Mouse (Mus musculus): ENCODE results near the gene Lmo7.

Lmo7 gene

GRCm38 (mm10) chr14:101942971-101943370, 213.2 kb downstream of the Lmo7 start:
- peak; percentile 83 for DNase-seq (ENCODE audit: low read depth, low spot score)

DNA sequence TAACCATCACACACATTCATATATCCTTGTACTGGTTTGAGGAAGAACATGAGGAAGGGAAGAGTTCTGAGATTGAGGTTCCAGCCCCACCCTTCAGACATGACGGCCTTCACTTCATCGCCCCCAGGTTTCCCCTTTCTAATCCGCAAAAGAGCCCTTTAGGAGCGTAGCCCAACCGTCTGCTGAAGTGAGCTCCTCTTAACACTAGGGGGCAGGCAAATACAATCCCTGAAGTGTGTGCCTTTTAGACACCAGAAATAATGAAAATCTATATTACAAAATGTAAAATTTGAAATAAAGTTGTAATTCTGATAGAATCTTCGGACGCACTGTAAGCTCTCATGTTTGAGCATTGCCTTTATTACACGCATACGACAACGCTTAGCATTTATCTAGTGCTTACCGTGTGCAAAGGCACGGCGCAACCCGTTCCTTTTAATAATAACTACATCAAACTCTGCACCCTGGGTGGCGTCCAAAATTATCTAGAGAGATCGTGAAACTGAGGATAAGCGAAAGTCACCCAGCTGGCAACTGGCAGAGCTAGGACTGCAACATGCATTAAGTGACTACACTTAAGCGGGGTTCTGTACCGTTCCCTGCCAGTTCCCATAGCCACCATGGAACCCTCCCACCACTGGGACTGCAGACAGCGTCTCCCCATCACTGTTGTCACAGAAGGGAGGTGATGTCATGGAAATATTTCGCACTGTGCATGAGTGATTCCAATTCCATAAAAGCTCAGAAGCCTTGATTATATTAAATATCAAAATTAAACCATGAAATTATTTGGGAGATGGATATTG, 217.2 kb downstream of the Lmo7 start:
- DNase-seq (ENCODE audit: low read depth, low spot score): peak; percentile 73

- peak; percentile 46 for DNase-seq (ENCODE audit: low read depth, low spot score)
Observed at GRCm38 (mm10) chr14:101949114-101949513, 219.4 kb downstream of the Lmo7 start.

- DNase-seq (ENCODE audit: low read depth, low spot score): no peak
Observed at GRCm38 (mm10) chr14:101951107-101951506, 221.3 kb downstream of the Lmo7 start.

DNA sequence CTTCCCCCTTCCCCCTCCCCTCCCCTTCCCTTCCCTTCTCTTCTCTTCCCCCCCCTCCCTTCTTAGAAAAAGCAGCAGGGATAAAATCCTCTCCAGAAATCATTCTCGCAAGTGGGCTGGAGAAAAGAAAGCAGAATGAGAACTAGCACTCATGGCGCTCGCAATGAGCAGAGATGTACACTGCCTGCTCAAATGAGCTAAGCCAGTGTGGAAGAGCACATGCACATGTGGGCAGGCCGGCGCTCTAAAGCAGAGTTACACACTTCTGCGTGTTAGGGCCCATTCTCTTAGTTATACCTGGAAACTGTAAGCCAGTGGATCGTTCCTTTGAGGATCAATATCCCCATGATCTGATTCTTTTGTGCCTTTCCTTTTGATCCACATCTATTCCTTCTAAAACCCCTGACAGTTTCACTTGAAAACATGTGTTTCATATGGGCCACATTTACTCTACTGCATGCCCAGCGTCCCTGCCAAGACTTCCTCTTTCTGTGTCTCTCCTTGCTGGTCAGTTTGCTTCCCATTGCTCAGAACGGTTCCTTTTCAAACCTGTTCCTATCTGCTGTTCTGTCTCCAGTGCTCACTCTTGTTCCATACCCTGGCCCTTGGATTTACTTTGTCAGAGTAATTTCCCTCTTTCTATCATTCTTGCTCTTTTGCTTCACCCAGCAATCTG, 224.2 kb downstream of the Lmo7 start:
- DNase-seq (ENCODE audit: low read depth, low spot score): no peak

DNA sequence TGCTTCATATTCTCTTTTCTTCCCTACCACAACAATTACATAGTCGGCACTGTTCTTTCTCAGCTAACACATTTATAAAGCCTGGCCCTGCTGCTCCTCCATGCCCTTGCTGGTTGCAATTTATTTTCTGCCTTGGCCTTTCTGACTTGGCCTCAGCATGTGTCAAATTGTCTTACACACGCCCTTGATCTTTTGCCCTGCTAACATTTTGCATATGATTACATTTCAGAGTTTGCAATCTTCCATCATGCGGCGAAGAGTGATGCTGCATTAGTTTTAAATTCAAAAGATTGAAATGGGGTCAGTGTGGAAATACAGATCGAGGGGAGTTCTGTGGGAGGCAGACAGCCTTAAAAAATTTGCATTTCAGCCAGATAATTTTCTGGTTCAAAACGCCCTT, 234.6 kb downstream of the Lmo7 start:
- no peak for DNase-seq (ENCODE audit: low read depth, low spot score)

GRCm38 (mm10) chr14:101964956-101965355, 235.2 kb downstream of the Lmo7 start:
- DNase-seq (ENCODE audit: low read depth, low spot score): peak; percentile 19

DNA sequence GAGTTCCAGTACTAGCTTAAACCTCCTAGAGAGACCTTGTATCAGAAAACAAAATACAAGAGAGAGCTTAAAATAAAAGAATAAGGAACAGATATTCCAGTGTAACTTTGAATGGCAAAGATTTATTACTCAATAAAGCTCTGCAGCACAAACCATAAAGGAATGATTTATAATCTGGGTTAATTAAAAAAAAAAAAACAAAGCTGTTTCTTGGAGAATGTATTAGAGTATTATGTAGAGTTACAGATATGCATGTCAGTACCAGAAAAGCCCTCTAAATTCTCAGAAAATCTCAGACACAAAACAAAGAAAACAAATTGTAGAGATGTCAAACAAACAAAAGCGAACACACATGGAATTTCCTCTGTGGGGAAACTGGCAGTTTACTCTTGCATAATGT, 243.0 kb downstream of the Lmo7 start:
- no peak for DNase-seq (ENCODE audit: low read depth, low spot score)

DNA sequence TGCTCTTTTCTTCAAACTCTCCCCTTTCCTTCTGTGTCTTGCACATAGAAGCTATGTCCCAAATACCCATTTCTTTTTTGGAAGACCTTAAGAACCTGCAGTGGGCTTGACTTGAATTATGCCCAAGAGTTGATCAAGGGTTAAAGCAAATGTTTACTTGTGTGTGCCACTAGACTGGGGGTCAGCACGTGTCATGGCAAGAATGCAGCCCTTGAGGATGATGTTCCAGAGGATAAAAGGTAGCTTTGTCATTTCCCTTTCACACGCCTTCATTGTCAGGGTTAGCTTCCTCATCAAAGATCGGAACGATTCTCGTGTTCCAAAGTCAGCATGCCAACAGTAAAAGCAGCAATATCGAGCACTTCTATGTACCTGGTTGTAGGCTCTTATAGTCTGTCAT, 243.4 kb downstream of the Lmo7 start:
- no peak for DNase-seq (ENCODE audit: low read depth, low spot score)

DNA sequence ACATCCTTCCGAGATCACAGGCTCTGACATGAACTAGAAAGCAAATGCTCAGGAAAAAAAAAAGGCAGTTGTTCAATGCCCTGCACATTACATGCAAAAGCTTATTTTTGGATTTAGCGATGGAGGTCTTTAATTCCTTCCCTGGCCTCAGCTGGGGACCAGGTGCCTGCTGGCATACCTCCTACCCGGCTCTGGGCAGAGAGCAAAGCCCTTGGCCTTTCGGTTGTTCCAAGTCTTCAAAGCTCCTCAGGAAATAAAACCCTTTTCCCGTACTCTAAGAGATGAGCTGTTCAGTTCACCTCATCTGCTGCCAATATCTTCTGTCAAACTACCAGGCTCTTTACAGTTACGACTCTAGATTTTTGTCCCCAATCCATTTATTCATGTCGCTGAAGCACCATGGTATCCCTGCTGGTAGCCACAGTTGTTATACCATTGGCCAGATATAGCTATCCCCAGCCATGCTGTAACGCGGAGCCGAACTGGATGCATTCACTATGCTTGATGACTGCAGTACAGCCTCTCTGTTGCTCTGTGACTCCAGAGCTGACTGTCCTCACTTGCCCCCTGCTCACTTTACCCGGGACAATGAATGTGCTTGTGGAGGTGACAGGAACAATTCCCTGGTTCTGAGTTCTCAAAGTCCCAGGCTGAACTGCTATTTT, 246.4 kb downstream of the Lmo7 start:
- DNase-seq (ENCODE audit: low read depth, low spot score): peak; percentile 54

Measured in brain, adult 2 months (tissue).